Mouse (Mus musculus): ENCODE data around the gene Nrn1. TPM values are rescaled to one million over a fixed set of nuclear protein-coding genes. Genes with fewer than 3 reads are reported as not detected.

Gene Nrn1
- polyA plus RNA-seq, 1 experiment, result not detected

DNA sequence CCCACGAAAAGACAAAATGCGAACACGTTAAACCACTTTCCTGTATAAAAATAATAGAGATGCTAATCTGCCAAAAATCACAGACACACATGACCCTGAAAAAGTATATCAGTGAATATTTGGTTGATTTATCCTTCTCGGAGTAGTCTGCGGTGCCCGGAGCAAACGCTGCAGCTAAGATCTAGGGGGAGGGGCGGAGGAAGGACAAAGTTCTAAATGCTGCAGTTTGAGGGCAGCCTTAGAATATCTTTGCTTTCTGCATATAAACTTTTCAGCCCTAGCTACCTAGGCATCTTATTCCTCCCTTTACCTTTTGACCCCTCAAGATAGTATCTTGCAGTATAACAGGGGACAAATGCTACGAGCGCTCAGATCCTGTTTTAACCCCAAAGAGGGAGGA lies 1.4 kb downstream of the Nrn1 start:
- no peak for TF ChIP-seq POLR2A (IDR thresholded peaks at IDR 0.05; ENCODE audit: borderline replicate concordance, control insufficient read depth, low read depth, low read length)
- no peak for TF ChIP-seq CTCF (IDR thresholded peaks at IDR 0.05; ENCODE audit: control insufficient read depth, insufficient read depth, low read length)
- 12% methylated on average over 10 of the region's 10 CpGs for WGBS
- no peak overlapping the region for H3K27ac ChIP-seq (ENCODE audit: control insufficient read depth, insufficient read depth, low read depth, low read length, poor library complexity)
- H3K4me1 ChIP-seq (ENCODE audit: control insufficient read depth, insufficient read depth, low read length), result no peaks in the 10 kb centered on the region
- H3K4me3 ChIP-seq (replicated peaks; ENCODE audit: control insufficient read depth, low read depth, low read length), result no peak overlapping the region

- Histone ChIP-seq H3K27ac (ENCODE audit: control insufficient read depth, insufficient read depth, low read depth, low read length, poor library complexity) (no peak overlapping the region), H3K4me3 (replicated peaks; ENCODE audit: control insufficient read depth, low read depth, low read length) (no peak overlapping the region), H3K4me1 (ENCODE audit: control insufficient read depth, insufficient read depth, low read length) (no peaks in the 10 kb centered on the region)
- 15% methylated on average over 6 of the region's 6 CpGs for WGBS
- TF ChIP-seq CTCF (IDR thresholded peaks at IDR 0.05; ENCODE audit: control insufficient read depth, insufficient read depth, low read length) (no peak), POLR2A (IDR thresholded peaks at IDR 0.05; ENCODE audit: borderline replicate concordance, control insufficient read depth, low read depth, low read length) (no peak)
Observed at GRCm38 (mm10) chr13:36732891-36733490, 1.9 kb downstream of the Nrn1 start.

GRCm38 (mm10) chr13:36731931-36732461 lies 2.9 kb downstream of the Nrn1 start:
- H3K27ac ChIP-seq (ENCODE audit: control insufficient read depth, insufficient read depth, low read depth, low read length, poor library complexity), result no peak overlapping the region
- 1% methylated on average over 23 of the region's 23 CpGs for WGBS
- no peaks in the 10 kb centered on the region for H3K4me1 ChIP-seq (ENCODE audit: control insufficient read depth, insufficient read depth, low read length)
- no peak for TF ChIP-seq CTCF (IDR thresholded peaks at IDR 0.05; ENCODE audit: control insufficient read depth, insufficient read depth, low read length)
- TF ChIP-seq POLR2A (IDR thresholded peaks at IDR 0.05; ENCODE audit: borderline replicate concordance, control insufficient read depth, low read depth, low read length), result no peak
- no peak overlapping the region for H3K4me3 ChIP-seq (replicated peaks; ENCODE audit: control insufficient read depth, low read depth, low read length)

- H3K27ac ChIP-seq (ENCODE audit: control insufficient read depth, insufficient read depth, low read depth, low read length, poor library complexity), result no peak overlapping the region
- H3K4me3 ChIP-seq (replicated peaks; ENCODE audit: control insufficient read depth, low read depth, low read length), result peak overlapping the region; percentile 4
- no peak for TF ChIP-seq POLR2A (IDR thresholded peaks at IDR 0.05; ENCODE audit: borderline replicate concordance, control insufficient read depth, low read depth, low read length)
- TF ChIP-seq CTCF (IDR thresholded peaks at IDR 0.05; ENCODE audit: control insufficient read depth, insufficient read depth, low read length), result no peak
- 12% methylated on average over 34 of the region's 34 CpGs for WGBS
- no peaks in the 10 kb centered on the region for H3K4me1 ChIP-seq (ENCODE audit: control insufficient read depth, insufficient read depth, low read length)
Observed at GRCm38 (mm10) chr13:36731016-36731930, 3.7 kb downstream of the Nrn1 start.

DNA sequence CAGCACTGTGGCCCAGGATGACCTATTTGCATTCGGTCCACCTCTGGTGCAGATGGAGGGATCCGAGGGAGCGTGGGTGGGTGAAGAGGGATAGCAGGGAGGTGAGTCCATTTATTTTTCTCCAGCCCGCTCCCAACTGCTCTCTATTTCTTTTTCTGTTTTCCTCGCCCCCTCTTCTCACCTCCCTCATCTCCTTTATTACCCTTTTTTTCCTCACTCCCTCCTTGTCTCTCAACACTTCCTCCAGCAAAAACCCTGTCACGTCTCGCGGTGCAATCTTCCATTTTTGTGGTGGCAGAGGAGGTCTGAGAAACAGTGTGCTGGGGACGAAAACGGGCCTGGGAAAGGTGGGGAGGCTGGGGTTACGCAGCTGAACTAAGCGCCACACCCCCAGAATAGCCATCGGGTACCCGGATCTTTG lies 4.6 kb downstream of the Nrn1 start:
- 35% methylated on average over 14 of the region's 14 CpGs for WGBS
- Histone ChIP-seq H3K4me1 (ENCODE audit: control insufficient read depth, insufficient read depth, low read length) (no peaks in the 10 kb centered on the region), H3K4me3 (replicated peaks; ENCODE audit: control insufficient read depth, low read depth, low read length) (no peak overlapping the region), H3K27ac (ENCODE audit: control insufficient read depth, insufficient read depth, low read depth, low read length, poor library complexity) (no peak overlapping the region)
- no peak for TF ChIP-seq CTCF (IDR thresholded peaks at IDR 0.05; ENCODE audit: control insufficient read depth, insufficient read depth, low read length)
- TF ChIP-seq POLR2A (IDR thresholded peaks at IDR 0.05; ENCODE audit: borderline replicate concordance, control insufficient read depth, low read depth, low read length), result no peak

GRCm38 (mm10) chr13:36729731-36730340 lies 5.1 kb downstream of the Nrn1 start:
- WGBS, result 46% methylated on average over 13 of the region's 13 CpGs
- Histone ChIP-seq H3K4me3 (replicated peaks; ENCODE audit: control insufficient read depth, low read depth, low read length) (no peak overlapping the region), H3K4me1 (ENCODE audit: control insufficient read depth, insufficient read depth, low read length) (no peaks in the 10 kb centered on the region), H3K27ac (ENCODE audit: control insufficient read depth, insufficient read depth, low read depth, low read length, poor library complexity) (no peak overlapping the region)
- TF ChIP-seq CTCF (IDR thresholded peaks at IDR 0.05; ENCODE audit: control insufficient read depth, insufficient read depth, low read length) (no peak), POLR2A (IDR thresholded peaks at IDR 0.05; ENCODE audit: borderline replicate concordance, control insufficient read depth, low read depth, low read length) (no peak)

GRCm38 (mm10) chr13:36728509-36728908 lies 6.4 kb downstream of the Nrn1 start:
- no peak for TF ChIP-seq CTCF (IDR thresholded peaks at IDR 0.05; ENCODE audit: control insufficient read depth, insufficient read depth, low read length)
- TF ChIP-seq POLR2A (IDR thresholded peaks at IDR 0.05; ENCODE audit: borderline replicate concordance, control insufficient read depth, low read depth, low read length), result no peak
- 40% methylated on average over 5 of the region's 5 CpGs for WGBS
- no peaks in the 10 kb centered on the region for H3K4me1 ChIP-seq (ENCODE audit: control insufficient read depth, insufficient read depth, low read length)
- no peak overlapping the region for H3K4me3 ChIP-seq (replicated peaks; ENCODE audit: control insufficient read depth, low read depth, low read length)
- no peak overlapping the region for H3K27ac ChIP-seq (ENCODE audit: control insufficient read depth, insufficient read depth, low read depth, low read length, poor library complexity)
